Mouse (Mus musculus) liver, adult 2 months (tissue): ENCODE data around the gene Gm20696.

Experiments used
- CTCF ChIP-seq: fragments of 200-500 bp; IDR thresholded peaks from 2 replicates; pipeline ENCODE4 v1.5.1; 2011; ENCODE audit warnings: low read depth, low read length, control low read depth
- POLR2A ChIP-seq: fragments of 200-500 bp; IDR thresholded peaks from 2 replicates; pipeline ENCODE4 v1.6.1; 2011; ENCODE audit warnings: low read length, control low read depth; ENCODE audit not compliant: insufficient read depth; ENCODE audit errors: extremely low read depth

- TF ChIP-seq CTCF: peak; percentile 78
- no peak for TF ChIP-seq POLR2A
These were observed 4.0 kb upstream of the Gm20696 start for GRCm38 (mm10) chr6:99670481-99671119.
